Mouse (Mus musculus): ENCODE results near the gene Tas1r1. TPM values are rescaled to one million over a fixed set of nuclear protein-coding genes. Genes with fewer than 3 reads are reported as not detected.

The Tas1r1 gene
- polyA plus RNA-seq (2012; rRNA removed) = 0.05 TPM in 1 of 2 replicates, not detected in the other

GRCm38 (mm10) chr4:152038225-152038984 lies at the start of gene Tas1r1:
Gene Tas1r1, minus strand, starts transcription at chr4:152038568.

GRCm38 (mm10) chr4:152072121-152072601 lies 33.8 kb upstream of the Tas1r1 start, which contains the start of gene Plekhg5:
Gene Plekhg5, plus strand, starts transcription at chr4:152072498.

GRCm38 (mm10) chr4:152038985-152039830 lies 840 bp upstream of the Tas1r1 start, which contains the start of gene Nol9:
Gene Nol9, plus strand, starts transcription at chr4:152039321.

GRCm38 (mm10) chr4:152027524-152027923 lies 10.8 kb downstream of the Tas1r1 start, which contains the start of gene Zbtb48:
Gene Zbtb48, minus strand, starts transcription at chr4:152027671.

GRCm38 (mm10) chr4:152008622-152009075 lies 29.7 kb downstream of the Tas1r1 start, which contains the start of gene Klhl21:
Gene Klhl21, plus strand, starts transcription at chr4:152008803.

GRCm38 (mm10) chr4:151996173-151996950 lies 42.0 kb downstream of the Tas1r1 start, which contains the start of gene Phf13:
Gene Phf13, minus strand, starts transcription at chr4:151996258.

GRCm38 (mm10) chr4:151988342-151989109 lies 49.8 kb downstream of the Tas1r1 start, which contains the start of gene Thap3:
Gene Thap3, minus strand, starts transcription at chr4:151988997.

Other genes with a start within 250 kb of the Tas1r1 start
- gene Camta1, start 176.7 kb downstream of the Tas1r1 start, polyA plus RNA-seq (2012; rRNA removed) = 1.7 and 2.2 TPM in 2 replicates
- gene Dnajc11, start 104.9 kb downstream of the Tas1r1 start, polyA plus RNA-seq (2012; rRNA removed) = 30.7 and 31.8 TPM in 2 replicates
- 24.8 and 27.2 TPM in 2 replicates for gene Thap3, start 49.6 kb downstream of the Tas1r1 start, polyA plus RNA-seq (2012; rRNA removed)
- 5.0 and 7.2 TPM in 2 replicates for gene Phf13, start 42.3 kb downstream of the Tas1r1 start, polyA plus RNA-seq (2012; rRNA removed)
- 26.2 and 55.1 TPM in 2 replicates for gene Klhl21, start 29.8 kb downstream of the Tas1r1 start, polyA plus RNA-seq (2012; rRNA removed)
- gene Zbtb48, start 10.9 kb downstream of the Tas1r1 start, polyA plus RNA-seq (2012; rRNA removed) = 8.3 and 10.3 TPM in 2 replicates
- gene Nol9, start 753 bp upstream of the Tas1r1 start, polyA plus RNA-seq (2012; rRNA removed) = 8.2 and 8.6 TPM in 2 replicates
- 13.5 and 14.7 TPM in 2 replicates for gene Plekhg5, start 33.9 kb upstream of the Tas1r1 start, polyA plus RNA-seq (2012; rRNA removed)
- 3.6 and 4.1 TPM in 2 replicates for gene Tnfrsf25, start 77.4 kb upstream of the Tas1r1 start, polyA plus RNA-seq (2012; rRNA removed)
- 35.6 and 61.3 TPM in 2 replicates for gene Espn, start 113.8 kb upstream of the Tas1r1 start, polyA plus RNA-seq (2012; rRNA removed)
- gene Hes2, start 120.3 kb upstream of the Tas1r1 start, polyA plus RNA-seq (2012; rRNA removed) = 1.4 and 2.2 TPM in 2 replicates
- 20.9 and 22.8 TPM in 2 replicates for gene Acot7, start 139.6 kb upstream of the Tas1r1 start, polyA plus RNA-seq (2012; rRNA removed)
- 9.9 and 15.4 TPM in 2 replicates for gene Gpr153, start 235.7 kb upstream of the Tas1r1 start, polyA plus RNA-seq (2012; rRNA removed)